Mouse (Mus musculus) kidney, adult 2 months (tissue): Measurements from ENCODE around the gene Ube2n.

Experiments used
- CTCF ChIP-seq: fragments of 200-500 bp; conservative IDR thresholded peaks from 2 replicates; pipeline ENCODE4 v1.5.1; 2011; ENCODE audit warnings: low read depth, mild to moderate bottlenecking, control low read depth, low read length, moderate library complexity, mixed read lengths; ENCODE audit not compliant: insufficient read depth, insufficient read length
- POLR2A ChIP-seq: fragments of 200-500 bp; IDR thresholded peaks from one replicate; pipeline ENCODE4 v1.6.1; 2011; ENCODE audit warnings: low read depth, low read length, control low read depth

DNA sequence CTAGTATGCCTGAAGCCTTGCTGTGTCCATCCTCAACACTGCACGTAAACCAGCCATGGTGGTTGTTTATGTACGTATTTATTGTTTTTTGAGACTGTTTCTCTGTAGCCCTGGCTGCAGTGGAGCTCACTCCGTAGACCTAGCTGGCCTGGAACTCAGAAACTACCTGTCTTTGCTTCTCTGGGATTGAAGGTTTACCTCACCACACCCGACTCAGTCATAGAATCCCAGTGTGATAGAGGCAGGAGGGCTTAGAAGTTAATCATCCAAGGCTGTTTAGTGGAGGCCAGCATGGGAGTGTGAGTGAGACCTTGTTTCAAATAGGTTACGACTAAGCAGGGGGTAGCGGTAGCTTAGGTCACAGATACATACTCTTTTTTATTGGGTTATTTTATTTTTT is 2.7 kb downstream of the Ube2n start:
- no peak for TF ChIP-seq CTCF
- no peak for TF ChIP-seq POLR2A
